Mouse (Mus musculus) megakaryocyte-erythroid progenitor cell, adult 5-6 weeks (primary cell): ENCODE results near the gene Zfyve1. TPM values are rescaled to one million over a fixed set of nuclear protein-coding genes. Genes with fewer than 3 reads are reported as not detected.
A peak's percentile ranks its signal among the peaks of the same experiment; 100 is the strongest.

ENCODE experiments used
- ATAC-seq: replicated peaks from 2 replicates; pipeline ENCODE4 v1.8.0; 2016; ENCODE audit warnings: mild to moderate bottlenecking, inconsistent platforms; ENCODE audit not compliant: severe bottlenecking, poor library complexity, low FRiP score, low TSS enrichment
- total RNA-seq, 2 experiments: library from RNA; stranded (forward) in 1 of 2; stranded (reverse) in 1 of 2; fragments of 200-1000, 215-1000 nt in 1 of 2; fragments of >200 nt in 1 of 2; fragmentation: Nextera tagmentation in 1 of 2; gene quantifications; 2 replicates each; pipeline ENCODE4 v1.2.3; 2014 to 2017

The Zfyve1 gene
- total RNA-seq, 2 experiments from 2014 or later, result 10.7 to 14.2 TPM

GRCm38 (mm10) chr12:83582747-83583146, 14.3 kb downstream of the Zfyve1 start:
- no peak for ATAC-seq

- ATAC-seq, result no peak
These were observed 14.9 kb downstream of the Zfyve1 start for GRCm38 (mm10) chr12:83582106-83582505.

GRCm38 (mm10) chr12:83580283-83580682, 16.7 kb downstream of the Zfyve1 start:
- ATAC-seq, result no peak

- peak; percentile 99 for ATAC-seq
These were observed 18.0 kb downstream of the Zfyve1 start for GRCm38 (mm10) chr12:83578896-83579569.

GRCm38 (mm10) chr12:83578356-83578755, 18.7 kb downstream of the Zfyve1 start:
- ATAC-seq, result no peak

- ATAC-seq, result no peak
These were observed 19.6 kb downstream of the Zfyve1 start for GRCm38 (mm10) chr12:83577445-83577844.

GRCm38 (mm10) chr12:83572717-83573116, 24.3 kb downstream of the Zfyve1 start:
- no peak for ATAC-seq

GRCm38 (mm10) chr12:83569866-83570265, 27.2 kb downstream of the Zfyve1 start:
- no peak for ATAC-seq

GRCm38 (mm10) chr12:83562589-83562988, 34.4 kb downstream of the Zfyve1 start:
- no peak for ATAC-seq

- ATAC-seq, result no peak
These were observed 36.8 kb downstream of the Zfyve1 start for GRCm38 (mm10) chr12:83560189-83560588.

- ATAC-seq, result no peak
These were observed 38.5 kb downstream of the Zfyve1 start for GRCm38 (mm10) chr12:83558496-83558895.

- ATAC-seq, result peak; percentile 42
These were observed 41.4 kb downstream of the Zfyve1 start for GRCm38 (mm10) chr12:83555605-83556004.

- no peak for ATAC-seq
These were observed 43.2 kb downstream of the Zfyve1 start for GRCm38 (mm10) chr12:83553816-83554215.

- no peak for ATAC-seq
These were observed 45.7 kb downstream of the Zfyve1 start for GRCm38 (mm10) chr12:83551305-83551704.

- ATAC-seq, result no peak
These were observed 52.2 kb downstream of the Zfyve1 start for GRCm38 (mm10) chr12:83544791-83545190.

GRCm38 (mm10) chr12:83543997-83544396, 53.0 kb downstream of the Zfyve1 start:
- no peak for ATAC-seq

- no peak for ATAC-seq
These were observed 61.0 kb downstream of the Zfyve1 start for GRCm38 (mm10) chr12:83536039-83536438.

- ATAC-seq, result no peak
These were observed 61.6 kb downstream of the Zfyve1 start for GRCm38 (mm10) chr12:83535428-83535827.

GRCm38 (mm10) chr12:83534190-83534589, 62.8 kb downstream of the Zfyve1 start:
- no peak for ATAC-seq

GRCm38 (mm10) chr12:83532966-83533365, 64.1 kb downstream of the Zfyve1 start:
- ATAC-seq, result no peak

GRCm38 (mm10) chr12:83531992-83532391, 65.0 kb downstream of the Zfyve1 start:
- no peak for ATAC-seq

- no peak for ATAC-seq
These were observed 68.4 kb downstream of the Zfyve1 start for GRCm38 (mm10) chr12:83528665-83529064.
